Mouse (Mus musculus) right cerebral cortex, postnatal 36 days (tissue): ENCODE measurements around the gene Gcn1l1.

Experiments used
- DNase-seq, 2 experiments: peaks; one replicate each; pipeline ENCODE4 v3.0.0; 2022; ENCODE audit warnings: low spot score in 2 of 2, mixed read lengths in 1 of 2

Gcn1l1 gene

GRCm38 (mm10) chr5:115534856-115535255 is 30.2 kb upstream of the Gcn1l1 start:
- no peak for DNase-seq

DNA sequence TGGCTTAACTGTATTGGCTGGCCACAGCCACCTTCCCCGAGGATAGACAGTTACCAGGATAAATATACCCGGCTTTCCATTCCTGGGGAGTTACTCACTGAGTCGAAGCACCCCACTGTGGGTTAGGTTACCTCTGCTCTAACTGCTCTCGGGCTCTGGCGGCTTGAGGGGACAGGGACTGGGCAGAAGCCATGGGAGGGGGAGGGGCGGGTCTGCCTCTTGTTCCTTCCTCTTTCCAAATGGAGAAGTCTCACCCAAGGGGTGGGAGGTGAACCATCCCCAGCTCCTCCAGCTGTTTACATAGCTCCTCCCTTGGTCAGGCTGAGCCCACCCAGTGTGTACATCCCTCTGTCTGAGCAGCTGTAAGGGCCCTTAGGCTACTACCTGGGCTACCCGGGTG is 29.4 kb upstream of the Gcn1l1 start:
- no peak for DNase-seq

- no peak for DNase-seq
Observed at GRCm38 (mm10) chr5:115538017-115538692, 26.9 kb upstream of the Gcn1l1 start.

GRCm38 (mm10) chr5:115538693-115539043 is 26.4 kb upstream of the Gcn1l1 start:
- DNase-seq: peak; percentile 82 to 87

DNA sequence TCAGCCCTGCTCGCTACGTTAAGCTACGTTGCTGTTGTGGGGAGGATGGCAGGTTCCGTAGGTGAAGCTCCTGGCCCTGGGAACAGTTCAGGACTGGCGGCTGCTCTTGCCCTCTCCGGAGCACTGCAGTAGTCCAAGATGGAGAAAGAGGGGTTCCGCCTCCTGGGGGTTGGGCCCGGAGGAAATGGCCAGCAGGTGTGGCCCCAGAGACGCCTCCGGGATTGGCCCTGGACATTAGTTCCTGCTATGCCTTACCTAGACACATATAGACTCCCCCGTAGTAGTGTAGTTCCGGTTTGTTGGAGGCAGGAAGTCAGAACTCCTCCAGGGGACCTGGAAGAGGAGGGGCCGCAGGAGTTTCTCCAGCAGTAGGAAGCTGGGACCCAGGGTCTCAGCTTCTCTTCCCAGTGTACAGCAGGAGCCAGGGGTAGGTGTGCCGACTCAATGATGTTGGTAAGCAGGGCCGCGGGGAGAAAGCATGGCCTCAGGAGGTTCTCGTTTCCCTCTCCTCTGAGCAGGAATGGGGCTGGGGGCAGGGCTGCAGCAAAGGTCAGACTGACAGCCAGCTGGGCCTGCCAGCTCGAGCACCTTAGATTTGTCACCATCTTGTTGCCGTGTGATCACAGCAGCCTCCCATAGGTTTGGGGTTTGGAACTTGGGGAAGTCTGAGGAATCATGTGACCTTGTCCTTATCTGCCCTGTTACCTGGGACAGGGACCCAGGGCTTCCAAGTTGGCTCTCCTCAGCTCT is 22.2 kb upstream of the Gcn1l1 start:
- DNase-seq: no peak

GRCm38 (mm10) chr5:115543509-115544253 is 21.4 kb upstream of the Gcn1l1 start:
- peak; percentile 40 to 47 for DNase-seq

- DNase-seq: no peak
Observed at GRCm38 (mm10) chr5:115544655-115545185, 20.3 kb upstream of the Gcn1l1 start.

DNA sequence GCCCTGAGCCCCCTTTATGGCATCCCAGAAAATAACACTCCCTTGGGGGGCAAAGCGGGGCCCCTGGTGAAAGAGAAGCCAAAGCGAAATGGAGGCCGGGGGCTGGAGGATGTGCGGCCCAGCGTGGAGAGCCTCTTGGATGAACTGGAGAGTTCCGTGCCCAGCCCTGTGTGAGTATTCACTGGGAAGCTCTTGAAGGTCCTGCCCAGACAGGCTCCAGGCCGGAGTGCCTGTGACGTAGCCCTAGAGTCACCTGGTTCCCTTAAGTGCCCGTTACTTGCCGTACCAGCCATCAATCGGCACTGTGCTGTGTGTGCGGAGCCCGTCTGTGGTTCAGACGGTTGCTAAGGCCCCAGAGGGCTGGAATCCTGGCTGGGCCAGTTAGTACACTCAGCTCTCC is 19.4 kb upstream of the Gcn1l1 start:
- DNase-seq: no peak

GRCm38 (mm10) chr5:115546536-115546935 is 18.5 kb upstream of the Gcn1l1 start:
- no peak for DNase-seq

DNA sequence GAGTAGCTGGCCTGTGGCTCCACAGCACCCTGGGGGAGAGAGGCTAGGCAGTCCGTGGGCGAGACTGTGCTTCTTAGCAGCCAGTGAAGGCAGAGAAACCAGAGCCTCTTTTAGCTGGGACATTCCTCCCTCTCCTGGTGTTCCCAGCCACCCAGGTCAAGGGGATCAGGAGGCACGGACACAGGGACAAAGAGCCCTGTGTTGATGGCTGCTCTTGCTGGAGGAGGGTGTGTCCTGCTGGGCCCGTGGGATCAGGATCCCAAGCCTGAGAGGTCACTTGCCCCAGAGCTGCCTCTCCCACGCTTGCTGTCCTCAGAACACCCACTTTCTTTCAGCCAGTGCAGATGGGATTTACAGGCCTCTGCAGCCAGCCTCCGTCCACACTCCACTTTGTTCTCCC is 18.0 kb upstream of the Gcn1l1 start:
- DNase-seq: no peak

DNA sequence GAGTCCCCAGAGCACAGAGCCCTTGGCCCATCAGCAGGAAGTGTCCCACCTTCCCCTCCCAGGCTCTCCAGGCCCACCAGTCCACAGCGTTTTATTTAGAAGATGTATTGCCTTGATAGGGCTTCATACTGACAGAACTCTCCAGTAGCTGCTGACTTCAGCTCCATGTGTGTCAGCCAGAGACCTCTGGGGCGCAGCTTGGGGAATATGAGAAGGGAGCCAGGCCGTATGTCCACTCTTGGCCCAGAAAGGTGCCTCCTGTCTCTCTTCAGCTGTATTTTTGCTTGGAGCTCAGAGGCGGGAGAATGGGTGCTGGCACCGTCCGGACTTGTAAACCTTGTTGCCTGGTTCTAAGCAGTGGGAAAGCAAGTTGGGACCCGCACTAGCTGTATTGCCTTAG is 17.6 kb upstream of the Gcn1l1 start:
- no peak for DNase-seq

GRCm38 (mm10) chr5:115548501-115549285 is 16.4 kb upstream of the Gcn1l1 start:
- DNase-seq: no peak

DNA sequence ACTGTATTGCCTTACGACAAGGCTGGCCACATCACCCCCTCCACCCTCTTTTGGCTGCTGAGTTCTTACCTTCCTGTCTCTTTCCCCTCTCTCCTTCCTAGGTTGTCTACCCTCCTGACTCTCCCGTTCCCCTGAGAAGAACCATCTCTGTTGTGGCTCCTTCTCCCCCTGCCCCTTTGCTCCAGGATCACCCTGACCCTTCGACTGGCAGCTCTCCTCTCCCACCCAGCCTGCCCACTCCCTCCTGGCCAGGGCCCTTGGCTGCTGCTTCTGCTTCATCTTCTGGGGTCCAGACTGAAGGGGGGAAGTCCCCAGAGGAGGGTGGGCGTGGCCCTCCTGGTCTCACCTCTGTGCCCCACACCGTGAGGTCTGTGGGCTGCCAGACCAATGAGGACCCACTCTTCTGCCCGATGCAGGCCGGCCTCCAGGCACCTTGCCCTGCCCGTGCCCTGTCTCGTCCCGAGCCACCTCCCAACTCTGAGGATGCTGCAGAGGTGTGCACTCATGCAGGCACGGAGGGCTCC is 14.5 kb upstream of the Gcn1l1 start:
- no peak for DNase-seq

GRCm38 (mm10) chr5:115551386-115551785 is 13.7 kb upstream of the Gcn1l1 start:
- no peak for DNase-seq

GRCm38 (mm10) chr5:115551799-115552198 is 13.3 kb upstream of the Gcn1l1 start:
- no peak for DNase-seq

DNA sequence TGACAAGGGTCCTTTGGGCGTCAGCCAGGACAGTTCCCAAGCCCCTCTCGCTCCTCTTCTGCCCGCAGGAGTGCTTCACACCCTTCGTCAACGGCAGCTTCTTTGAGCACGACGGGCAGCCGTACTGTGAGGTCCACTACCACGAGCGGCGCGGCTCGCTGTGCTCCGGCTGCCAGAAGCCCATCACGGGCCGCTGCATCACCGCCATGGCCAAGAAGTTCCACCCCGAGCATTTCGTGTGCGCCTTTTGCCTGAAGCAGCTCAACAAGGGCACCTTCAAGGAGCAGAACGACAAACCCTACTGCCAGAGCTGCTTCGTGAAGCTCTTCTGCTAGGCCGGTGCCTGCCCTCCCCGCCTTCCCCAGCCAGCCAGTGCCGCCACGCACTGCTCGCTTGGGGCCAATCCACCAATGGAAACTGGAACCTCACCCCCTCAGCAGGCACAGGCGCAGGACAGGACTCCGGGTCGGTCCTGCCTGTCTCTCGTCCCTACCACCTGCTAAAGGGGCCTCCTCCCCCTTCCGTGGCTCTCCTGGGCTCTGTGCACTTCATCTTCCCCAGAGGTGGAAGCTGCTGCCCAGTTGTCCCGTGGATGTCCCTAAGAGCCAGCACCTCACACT is 11.1 kb upstream of the Gcn1l1 start:
- DNase-seq: no peak

DNA sequence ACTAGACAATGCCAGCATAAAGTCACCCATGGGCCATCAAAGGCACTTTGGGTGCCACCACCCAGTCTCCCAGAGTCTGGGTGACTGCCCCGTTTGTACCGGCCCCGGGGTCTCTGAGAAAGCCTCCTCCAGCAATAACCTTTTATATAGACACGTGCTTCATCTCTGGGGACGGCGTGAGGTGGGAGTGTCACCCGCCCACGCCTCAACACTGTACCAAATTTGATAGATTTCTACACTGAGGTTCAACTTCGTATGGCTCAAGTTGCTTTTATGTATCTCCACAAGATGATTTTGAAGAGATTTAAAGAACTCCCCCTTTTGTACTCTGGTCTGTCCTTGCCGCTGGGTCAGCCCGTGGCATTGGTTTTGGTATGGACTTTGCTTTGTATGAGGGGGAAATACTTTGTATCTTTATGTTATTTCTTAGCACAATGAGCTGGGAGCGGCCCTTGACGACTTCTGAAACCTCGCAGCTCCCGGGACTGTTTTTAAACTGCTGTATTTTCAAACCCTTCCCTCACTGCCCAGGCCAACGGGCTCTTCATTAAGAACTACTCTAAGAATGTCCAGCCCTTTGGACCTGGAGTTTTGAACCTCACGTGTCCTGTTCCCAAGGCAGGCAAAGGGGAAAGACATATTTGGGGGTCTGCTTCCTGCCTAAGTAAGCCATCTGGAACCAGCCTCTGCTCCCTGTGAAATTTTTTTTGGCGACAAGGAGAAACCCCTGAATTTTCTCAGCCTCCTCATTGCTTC is 10.3 kb upstream of the Gcn1l1 start:
- no peak for DNase-seq

GRCm38 (mm10) chr5:115556217-115556616 is 8.8 kb upstream of the Gcn1l1 start:
- DNase-seq: peak; percentile 38 to 43

DNA sequence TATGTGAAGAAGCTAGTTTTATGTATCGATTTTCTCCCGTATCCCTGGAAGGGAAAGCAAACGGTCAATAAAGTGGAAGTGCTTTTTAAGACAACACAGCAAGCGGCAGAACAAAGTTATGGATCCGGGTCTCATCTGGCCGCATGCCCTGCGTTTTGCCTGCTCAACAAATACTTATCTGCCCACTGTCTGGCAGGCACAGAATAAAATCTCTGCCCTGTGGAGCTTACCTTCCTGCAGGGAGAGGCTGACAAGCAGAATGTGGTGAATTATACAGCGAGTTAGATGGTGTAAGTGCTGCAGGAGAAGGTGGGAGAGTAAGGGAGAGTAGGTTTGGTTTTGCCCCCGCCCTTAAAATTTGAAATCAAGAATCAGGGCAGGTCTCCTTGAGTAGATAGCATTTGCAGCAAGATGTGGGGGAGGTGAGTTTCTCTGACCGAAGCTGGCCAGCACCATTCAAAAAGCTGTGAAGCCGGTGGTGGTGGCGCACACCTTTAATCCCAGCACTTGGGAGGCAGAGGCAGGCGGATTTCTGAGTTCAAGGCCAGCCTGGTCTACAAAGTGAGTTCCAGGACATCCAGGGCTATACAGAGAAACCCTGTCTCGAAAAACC is 6.8 kb upstream of the Gcn1l1 start:
- DNase-seq: no peak
